Mouse (Mus musculus) midbrain, postnatal 0 days (tissue): Measurements from ENCODE around the gene Sh3kbp1. TPM values are rescaled to one million over a fixed set of nuclear protein-coding genes. Genes with fewer than 3 reads are reported as not detected.

Experiments
- ATAC-seq: fragments of 200-750 bp; cut with Nextera tagmentation; 2 replicates; pipeline ENCODE4 v1.8.0; 2017; ENCODE audit warnings: moderate number of reproducible peaks, mild to moderate bottlenecking, moderate TSS enrichment, moderate library complexity; ENCODE audit not compliant: low FRiP score
- DNase-seq: peaks from one replicate; pipeline ENCODE4 v3.0.0-alpha.2; 2015; ENCODE audit warnings: low spot score
- H3K27ac ChIP-seq: fragments of 300-500 bp; sonication (generic); 2 replicates; pipeline ENCODE4 v1.5.1; 2014; ENCODE audit warnings: low read depth, mild to moderate bottlenecking, low read length, mixed read lengths
- H3K27me3 ChIP-seq: fragments of 300-500 bp; sonication (generic); 2 replicates; pipeline ENCODE4 v1.6.1; 2014; ENCODE audit warnings: low read length, control low read depth, mixed read lengths; ENCODE audit not compliant: insufficient read depth
- H3K36me3 ChIP-seq: fragments of 300-500 bp; sonication (generic); 2 replicates; pipeline ENCODE4 v1.6.1; 2014; ENCODE audit warnings: low read length, control low read depth, mixed read lengths; ENCODE audit not compliant: insufficient read depth
- H3K4me1 ChIP-seq: fragments of 300-500 bp; sonication (generic); 2 replicates; pipeline ENCODE4 v1.6.1; 2014; ENCODE audit warnings: mild to moderate bottlenecking, control low read depth, antibody characterized with exemption, low read length, mixed read lengths; ENCODE audit not compliant: insufficient read depth
- H3K4me2 ChIP-seq: fragments of 300-500 bp; sonication (generic); 2 replicates; pipeline ENCODE4 v1.6.1; 2014; ENCODE audit warnings: low read depth, mild to moderate bottlenecking, low read length, mixed read lengths; ENCODE audit not compliant: poor library complexity, severe bottlenecking
- H3K4me3 ChIP-seq: fragments of 300-500 bp; sonication (generic); 2 replicates; pipeline ENCODE4 v1.5.1; 2014; ENCODE audit warnings: low read depth, mild to moderate bottlenecking, low read length, moderate library complexity
- H3K9ac ChIP-seq: fragments of 300-500 bp; sonication (generic); replicated peaks from 2 replicates; pipeline ENCODE4 v1.6.1; 2014; ENCODE audit warnings: mild to moderate bottlenecking, low read length, moderate library complexity, mixed read lengths; ENCODE audit not compliant: poor library complexity, severe bottlenecking
- H3K9me3 ChIP-seq: fragments of 300-500 bp; sonication (generic); 2 replicates; pipeline ENCODE4 v1.6.1; 2016; ENCODE audit warnings: low read length, control low read depth
- CTCF ChIP-seq: IDR thresholded peaks from 2 replicates; pipeline ENCODE4 v1.5.1; 2016; ENCODE audit warnings: antibody characterized with exemption, mild to moderate bottlenecking
- WGBS: fragments of 180-500 bp; shearing (Covaris S2); extraction: QIAGEN DNeasy Blood & Tissue Kit; methylation state at CpG from one replicate; pipeline ENCODE4 v1.1.7; 2014; 5-methylcytosine and 5-hydroxymethylcytosine counted together
- polyA plus RNA-seq: library from polyadenylated mRNA; unstranded; fragments of >200 nt; fragmentation: Nextera tagmentation; extraction: Ambion mirVana; gene quantifications from 2 replicates; pipeline ENCODE4 v1.2.1, GENCODE M21; 2015
- total RNA-seq: library from RNA; depleted of rRNA; stranded (reverse); fragments of >200 nt; gene quantifications from 2 replicates; pipeline ENCODE4 v1.2.3, GENCODE M21; 2014

Gene Sh3kbp1
- total and polyA plus RNA-seq, 2 experiments from 2014 or later: 41.9 to 42.4 TPM

DNA sequence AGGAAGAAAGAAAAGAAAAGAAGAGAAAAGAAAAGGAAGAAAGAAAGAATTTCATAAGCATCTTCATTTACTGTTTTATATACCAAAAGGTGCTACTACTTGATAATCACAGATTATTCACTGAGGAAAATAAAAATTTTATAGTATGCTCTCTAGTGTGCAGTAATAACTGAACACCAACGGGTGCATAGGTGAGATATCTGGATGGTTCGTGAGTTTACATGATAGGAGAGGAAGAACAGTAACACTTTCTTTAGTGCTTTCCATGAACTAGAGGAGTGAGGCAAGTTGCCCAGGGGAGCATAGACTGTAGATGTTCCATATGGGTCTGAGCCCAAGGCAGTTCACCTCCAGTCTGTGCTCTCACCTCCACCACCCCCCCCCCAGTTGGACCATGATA is 75.8 kb downstream of the Sh3kbp1 start:
- WGBS: 96% methylated on average over 2 of the region's 2 CpGs
- DNase-seq: no peak
- TF ChIP-seq CTCF: no peak
- Histone ChIP-seq H3K4me3 (no peak overlapping the region), H3K27me3 (no peaks in the 10 kb centered on the region; the same call in 1 of the 2 replicates), H3K4me1 (no peaks in the 10 kb centered on the region), H3K4me2 (no peak overlapping the region), H3K9ac (no peak overlapping the region), H3K9me3 (no peaks in the 10 kb centered on the region), H3K36me3 (no peaks in the 10 kb centered on the region), H3K27ac (no peak overlapping the region)
- no peak for ATAC-seq

DNA sequence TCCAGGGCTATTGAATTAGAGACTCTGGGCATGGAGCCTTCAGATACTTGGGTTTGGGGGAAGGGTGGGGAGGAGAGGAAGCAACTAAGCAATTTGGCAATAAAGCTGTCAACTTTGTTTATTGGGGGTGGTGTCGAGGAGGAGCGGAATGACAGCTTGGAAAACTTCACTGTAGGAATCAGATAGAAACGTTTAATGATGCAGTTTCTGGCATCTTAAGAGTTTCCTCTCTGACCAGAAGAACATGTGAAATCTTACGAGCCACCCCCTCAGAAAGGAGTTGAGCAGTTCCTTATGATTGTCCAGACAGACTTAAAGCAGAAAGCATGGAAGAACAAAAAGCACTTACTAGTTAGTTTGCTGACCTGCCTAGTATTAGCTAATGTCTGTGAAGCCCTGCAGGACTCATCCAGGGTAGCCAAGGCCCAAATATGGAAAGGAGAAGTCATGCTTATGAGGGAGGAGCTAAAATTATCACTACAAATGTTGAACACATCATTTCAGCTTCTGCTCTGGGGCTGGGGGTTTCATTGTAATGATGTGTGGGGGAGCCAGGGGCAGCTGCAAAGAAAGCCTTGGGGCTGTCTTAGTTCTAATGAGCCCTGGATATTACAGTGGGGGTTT is 77.4 kb downstream of the Sh3kbp1 start:
- WGBS: 78% methylated on average over 4 of the region's 4 CpGs
- no peak overlapping the region for H3K4me3 ChIP-seq

DNA sequence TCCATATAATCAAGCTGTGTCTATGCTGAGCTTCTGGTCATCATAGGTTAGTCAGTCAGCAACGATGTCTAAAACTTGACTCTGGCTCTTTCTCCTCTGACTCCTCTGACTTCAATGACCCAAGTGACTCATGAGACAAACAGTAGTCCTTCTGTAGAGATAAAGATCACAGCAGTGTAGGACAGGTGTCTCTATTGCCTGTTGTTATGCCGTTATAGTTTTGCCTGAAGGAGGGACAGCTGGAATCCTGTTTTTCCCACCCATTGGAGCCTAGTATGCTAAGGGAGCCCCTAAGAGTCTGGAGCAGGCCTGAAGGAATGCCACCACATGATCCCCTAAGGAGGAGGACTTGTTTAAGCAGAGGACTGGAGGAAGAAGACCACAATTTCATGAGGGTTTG is 78.3 kb downstream of the Sh3kbp1 start:
- Histone ChIP-seq H3K4me1 (no peaks in the 10 kb centered on the region), H3K27me3 (peaks cover 3% of the 10 kb centered on the region; the same call in 1 of the 2 replicates), H3K9ac (no peak overlapping the region), H3K36me3 (no peaks in the 10 kb centered on the region), H3K4me2 (no peak overlapping the region), H3K4me3 (no peak overlapping the region), H3K9me3 (no peaks in the 10 kb centered on the region), H3K27ac (no peak overlapping the region)
- ATAC-seq (no peak), DNase-seq (no peak)
- 81% methylated on average over 2 of the region's 2 CpGs for WGBS
- no peak for TF ChIP-seq CTCF

More for the DNA sequence above, 77.4 kb downstream of the Sh3kbp1 start:
- H3K27me3 ChIP-seq: peaks cover 3% of the 10 kb centered on the region; the same call in 1 of the 2 replicates
- no peak overlapping the region for H3K27ac ChIP-seq
- H3K36me3 ChIP-seq: no peaks in the 10 kb centered on the region
- no peak overlapping the region for H3K4me2 ChIP-seq
- no peaks in the 10 kb centered on the region for H3K9me3 ChIP-seq
- no peaks in the 10 kb centered on the region for H3K4me1 ChIP-seq
- TF ChIP-seq CTCF: no peak
- ATAC-seq: no peak
- no peak overlapping the region for H3K9ac ChIP-seq
- no peak for DNase-seq

DNA sequence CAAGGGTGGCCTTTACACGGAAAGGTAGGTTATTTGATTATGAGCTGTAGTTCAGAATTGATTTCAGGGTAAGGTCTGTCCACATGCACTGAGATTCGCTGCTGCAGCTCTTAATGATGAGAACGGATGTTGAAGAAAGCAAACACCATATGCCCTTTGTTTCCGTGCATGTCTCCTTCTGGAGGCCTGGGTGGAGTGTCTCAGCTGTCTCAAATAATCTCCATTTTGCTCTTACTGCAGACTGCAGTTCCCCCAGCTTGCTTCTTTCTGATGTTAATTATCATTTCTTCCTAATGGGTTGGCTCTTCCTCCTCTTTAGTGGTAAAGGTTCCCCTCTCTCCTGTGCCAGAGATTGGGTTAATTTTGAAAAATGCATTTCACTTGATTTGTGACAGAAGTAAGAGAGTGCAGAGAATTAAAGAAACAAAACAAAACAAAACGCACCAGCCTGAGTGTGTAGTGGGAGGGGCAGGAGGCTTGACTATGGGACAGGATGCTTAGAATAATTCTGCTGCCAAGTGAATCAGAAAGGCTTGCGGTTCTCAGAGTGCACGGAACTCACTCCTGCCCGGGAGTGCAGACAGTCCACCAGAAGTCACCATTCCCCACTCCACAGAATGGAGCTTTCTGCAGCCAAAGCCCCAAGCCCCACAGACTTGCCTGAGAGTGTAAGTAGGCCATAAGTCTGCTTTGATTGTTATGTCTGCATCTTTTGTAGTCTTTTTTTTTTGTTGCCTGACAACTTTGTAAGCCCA is 81.2 kb downstream of the Sh3kbp1 start:
- no peak for DNase-seq
- H3K27ac ChIP-seq: no peak overlapping the region
- no peaks in the 10 kb centered on the region for H3K4me1 ChIP-seq
- H3K4me3 ChIP-seq: no peak overlapping the region
- 29% methylated on average over 8 of the region's 8 CpGs for WGBS
- peaks cover 3% of the 10 kb centered on the region; the same call in 1 of the 2 replicates for H3K27me3 ChIP-seq
- no peak for TF ChIP-seq CTCF
- no peaks in the 10 kb centered on the region for H3K9me3 ChIP-seq
- ATAC-seq: no peak
- H3K36me3 ChIP-seq: no peaks in the 10 kb centered on the region
- no peak overlapping the region for H3K4me2 ChIP-seq
- H3K9ac ChIP-seq: no peak overlapping the region

DNA sequence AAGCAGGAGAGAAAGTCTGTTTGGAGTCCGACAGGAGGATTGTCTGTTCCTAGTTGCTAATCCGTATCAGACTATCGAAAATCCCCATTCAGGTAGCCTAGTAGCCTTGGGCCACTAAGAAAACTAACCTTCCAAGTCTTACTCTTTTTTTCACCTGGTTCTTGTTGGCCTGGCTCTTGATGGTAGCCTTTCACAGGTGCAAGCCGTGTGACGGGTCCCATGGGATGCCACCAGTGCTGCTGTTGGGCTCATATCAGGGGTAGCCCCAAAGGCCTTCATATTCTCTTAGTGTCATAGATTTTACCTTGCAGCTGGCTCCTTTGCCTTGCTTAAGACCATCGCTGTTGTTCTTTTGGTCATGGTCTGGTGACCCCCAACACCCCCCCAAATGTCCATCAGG is 82.2 kb downstream of the Sh3kbp1 start:
- DNase-seq (no peak), ATAC-seq (no peak)
- H3K4me1 ChIP-seq: no peaks in the 10 kb centered on the region
- H3K4me2 ChIP-seq: no peak overlapping the region
- peaks cover 3% of the 10 kb centered on the region; the same call in 1 of the 2 replicates for H3K27me3 ChIP-seq
- H3K9ac ChIP-seq: no peak overlapping the region
- 85% methylated on average over 6 of the region's 6 CpGs for WGBS
- no peaks in the 10 kb centered on the region for H3K9me3 ChIP-seq
- no peaks in the 10 kb centered on the region for H3K36me3 ChIP-seq
- no peak overlapping the region for H3K27ac ChIP-seq
- H3K4me3 ChIP-seq: no peak overlapping the region
- no peak for TF ChIP-seq CTCF
